Mouse (Mus musculus): ENCODE data around the gene Yipf2.
"Not testable (repeated sequence)": the region's sequence is repeated elsewhere in the genome, so short reads cannot be mapped to it uniquely, and the experiment has no call there.

Gene Yipf2

GRCm38 (mm10) chr9:21600186-21600585 lies 7.6 kb upstream of the Yipf2 start:
- no peak for DNase-seq (ENCODE audit: low read depth, low spot score)

DNA sequence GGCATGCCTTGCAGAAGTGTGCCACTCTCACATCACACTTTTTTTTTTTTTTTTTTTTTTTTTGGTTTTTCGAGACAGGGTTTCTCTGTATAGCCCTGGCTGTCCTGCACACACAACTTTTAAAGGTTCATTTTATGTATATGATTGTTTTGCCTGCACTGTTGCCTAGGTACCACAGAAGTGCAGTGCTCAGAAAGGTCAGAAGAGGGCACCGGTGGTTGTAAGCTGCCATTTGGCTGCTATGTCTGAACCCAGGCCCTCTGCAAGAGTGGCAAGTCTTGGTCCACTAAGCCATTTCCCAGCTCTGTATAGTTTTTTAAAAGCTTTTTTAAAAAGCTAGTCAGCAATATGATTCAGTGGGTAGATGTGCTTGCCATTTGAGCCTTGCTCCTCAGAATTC lies 5.6 kb upstream of the Yipf2 start:
- DNase-seq (ENCODE audit: low read depth, low spot score) = peak; percentile 62

DNA sequence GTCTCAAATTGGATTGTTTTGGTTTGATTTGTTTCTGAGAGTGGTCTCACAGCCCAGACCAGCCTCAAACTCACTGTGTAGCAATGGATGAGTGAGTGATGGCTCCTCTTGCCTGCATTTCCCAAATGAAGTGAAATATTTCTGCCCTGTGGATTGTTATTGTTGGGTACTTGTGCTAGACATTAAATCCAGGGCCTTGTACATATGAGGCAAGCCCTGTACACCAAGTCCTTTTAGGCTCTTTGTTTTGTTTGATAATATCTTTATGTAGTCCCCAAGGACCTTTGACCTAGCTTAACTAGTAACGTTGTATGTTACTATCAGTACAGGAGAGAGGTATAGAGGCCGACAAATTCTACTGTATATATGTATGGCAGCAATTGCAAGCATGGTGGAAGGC lies 2.2 kb upstream of the Yipf2 start:
- no peak for DNase-seq (ENCODE audit: low read depth, low spot score)

GRCm38 (mm10) chr9:21594350-21594749 lies 1.7 kb upstream of the Yipf2 start:
- DNase-seq (ENCODE audit: low read depth, low spot score) = not testable (repeated sequence)

- peak; percentile 44 for DNase-seq (ENCODE audit: low read depth, low spot score)
These were observed 594 bp upstream of the Yipf2 start for GRCm38 (mm10) chr9:21593122-21593721.

DNA sequence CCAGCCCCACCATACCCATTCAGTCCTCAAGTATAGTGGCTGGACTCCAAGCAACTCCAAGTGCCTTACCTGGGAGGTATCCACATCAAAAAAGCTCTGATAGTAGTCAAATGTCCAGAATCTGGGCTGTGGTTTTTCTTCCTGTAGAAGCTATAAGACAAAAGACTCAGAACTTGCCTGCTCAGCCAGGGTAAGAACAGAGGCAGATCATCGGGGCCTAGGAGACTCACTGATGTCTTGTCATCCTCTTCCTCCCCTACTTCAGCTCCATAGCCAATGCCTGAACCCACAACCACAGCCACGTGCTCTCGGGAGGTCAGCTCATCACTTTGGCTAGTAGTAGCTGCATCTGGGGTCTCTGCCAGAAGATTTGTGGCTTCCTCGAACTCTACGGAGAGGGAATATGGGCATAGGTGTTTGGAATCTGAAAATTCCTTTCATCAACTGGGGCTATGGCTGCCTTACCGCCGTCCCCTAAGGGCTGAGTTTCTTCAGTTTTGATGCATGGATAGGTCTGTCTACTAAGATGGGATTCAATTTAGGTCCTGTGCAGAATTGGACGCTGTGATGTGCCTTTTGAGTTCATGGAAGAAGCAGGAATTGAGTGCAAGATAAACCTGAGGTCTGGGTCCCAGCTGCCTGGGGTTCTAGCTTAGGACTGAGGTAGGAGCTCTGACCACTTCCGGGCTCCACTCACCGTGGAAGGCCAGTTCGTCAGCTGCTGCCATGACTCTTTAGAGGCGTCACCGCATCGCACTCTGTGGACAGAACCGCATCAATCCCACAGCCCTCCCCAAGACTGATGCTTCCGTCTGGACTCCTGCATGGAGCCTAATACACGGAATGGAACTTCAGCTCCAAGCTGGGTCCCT lies 561 bp downstream of the Yipf2 start:
- peak; percentile 18 for DNase-seq (ENCODE audit: low read depth, low spot score)

- DNase-seq (ENCODE audit: low read depth, low spot score) = no peak
These were observed 1.3 kb downstream of the Yipf2 start for GRCm38 (mm10) chr9:21591127-21591830.

- no peak for DNase-seq (ENCODE audit: low read depth, low spot score)
These were observed 3.1 kb downstream of the Yipf2 start for GRCm38 (mm10) chr9:21589538-21589937.

- no peak for DNase-seq (ENCODE audit: low read depth, low spot score)
These were observed 4.3 kb downstream of the Yipf2 start for GRCm38 (mm10) chr9:21588350-21588749.

GRCm38 (mm10) chr9:21587678-21588349 lies 4.8 kb downstream of the Yipf2 start:
- no peak for DNase-seq (ENCODE audit: low read depth, low spot score)

DNA sequence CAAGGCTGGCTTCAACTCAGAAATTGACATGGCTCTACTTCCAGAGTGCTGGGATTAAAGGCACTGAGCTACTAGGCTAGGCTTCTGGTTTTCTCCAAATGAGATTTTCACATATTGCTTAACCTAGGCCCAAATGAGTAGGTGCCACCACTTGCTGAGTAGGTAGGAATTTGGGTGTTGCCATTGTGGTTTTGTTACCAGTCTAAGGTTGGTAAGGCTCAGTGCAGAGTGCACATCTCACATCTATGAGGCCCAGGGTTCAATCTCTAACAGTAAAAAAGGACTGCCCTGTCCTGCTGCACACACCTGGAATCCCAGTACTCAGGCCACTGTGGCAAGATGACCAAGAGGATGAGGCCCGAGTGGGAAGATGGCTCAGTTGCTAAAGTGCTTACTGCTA lies 7.2 kb downstream of the Yipf2 start:
- DNase-seq (ENCODE audit: low read depth, low spot score) = no peak

DNA sequence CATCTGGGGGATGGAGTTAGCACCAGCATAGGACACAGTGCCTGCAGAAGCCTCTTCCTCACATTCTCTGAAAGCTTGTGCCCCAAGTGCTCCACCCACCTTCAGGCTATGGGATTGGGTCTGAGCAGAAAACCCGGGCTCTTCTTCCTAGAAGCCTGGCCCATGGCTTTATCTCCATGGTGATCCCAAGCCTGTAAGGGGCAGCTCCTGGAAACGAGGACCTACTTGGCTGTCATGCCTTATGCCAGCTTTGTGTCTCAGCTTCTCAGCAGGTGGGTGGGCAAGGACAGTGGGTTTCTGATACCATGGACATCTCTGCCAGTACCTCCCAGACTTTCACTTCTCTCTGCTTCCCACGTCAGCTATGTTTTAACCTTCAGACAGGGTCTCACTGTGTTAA lies 14.4 kb downstream of the Yipf2 start:
- no peak for DNase-seq (ENCODE audit: low read depth, low spot score)

DNA sequence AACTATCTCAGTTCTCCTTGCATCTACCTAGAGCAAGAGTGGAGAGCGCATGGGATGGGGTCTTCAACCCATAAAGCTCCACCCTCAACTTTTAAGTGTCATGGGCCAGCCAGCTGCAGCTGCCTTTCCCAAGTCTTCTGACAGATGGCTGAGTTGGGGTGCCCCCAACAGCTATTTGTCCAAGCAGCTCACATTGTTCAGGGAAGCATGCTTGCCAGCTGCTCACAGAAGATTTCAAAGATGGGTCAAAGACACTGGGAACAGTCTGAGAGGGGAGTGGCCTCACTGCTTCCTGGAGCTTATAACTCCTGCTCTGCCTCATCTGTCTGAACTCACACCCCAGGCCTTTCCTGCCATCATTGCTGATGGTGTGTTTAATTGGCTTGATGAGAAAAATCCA lies 16.3 kb downstream of the Yipf2 start:
- DNase-seq (ENCODE audit: low read depth, low spot score) = no peak

DNA sequence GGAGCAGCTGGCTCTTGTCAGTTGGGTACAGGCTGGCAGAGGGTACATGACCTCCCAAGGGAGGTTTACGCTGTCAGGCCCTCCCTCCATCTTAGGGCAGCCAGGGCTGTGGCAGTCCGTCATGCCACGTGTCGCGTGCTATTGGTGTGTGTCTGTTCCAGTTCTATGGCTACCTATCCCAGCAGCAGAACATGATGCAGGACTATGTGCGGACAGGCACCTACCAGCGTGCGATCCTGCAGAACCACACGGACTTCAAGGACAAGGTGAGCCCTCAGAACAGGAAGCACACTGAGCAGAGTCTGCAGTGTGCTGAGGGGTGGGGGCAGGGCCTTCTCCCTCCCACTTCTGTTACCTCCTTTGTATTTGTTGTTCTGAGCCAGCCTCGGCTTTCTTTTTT lies 17.4 kb downstream of the Yipf2 start:
- DNase-seq (ENCODE audit: low read depth, low spot score) = no peak

GRCm38 (mm10) chr9:21574012-21574801 lies 18.4 kb downstream of the Yipf2 start:
- no peak for DNase-seq (ENCODE audit: low read depth, low spot score)

DNA sequence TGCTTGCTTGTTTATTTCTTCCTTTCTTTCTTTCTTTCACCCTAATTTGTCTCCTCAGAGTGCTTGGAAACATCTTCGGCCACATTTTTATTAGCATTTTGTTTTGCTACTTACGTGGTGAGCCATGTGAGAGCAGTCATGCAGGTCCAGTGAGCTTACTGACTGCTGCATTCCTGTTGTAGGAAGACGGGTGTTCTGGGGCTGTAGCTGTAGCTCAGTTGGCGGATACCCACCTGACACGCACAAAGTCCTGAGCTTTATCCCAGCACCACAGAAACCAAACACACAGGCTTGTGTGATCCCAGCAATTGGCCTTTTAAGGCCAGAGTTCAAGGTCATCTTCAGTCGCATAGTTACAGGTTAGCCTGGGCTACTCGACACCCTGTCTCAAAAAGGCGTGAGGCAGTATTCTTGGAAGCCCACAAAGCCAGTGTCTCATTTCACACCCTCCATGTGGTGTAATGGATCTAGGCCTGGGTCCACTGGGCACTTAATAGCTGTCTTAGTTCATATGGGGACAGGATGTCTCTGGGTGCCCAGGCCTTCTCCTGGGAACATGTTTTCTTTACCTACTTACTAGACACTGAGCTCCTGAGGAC lies 23.9 kb downstream of the Yipf2 start:
- no peak for DNase-seq (ENCODE audit: low read depth, low spot score)

- DNase-seq (ENCODE audit: low read depth, low spot score) = no peak
These were observed 25.6 kb downstream of the Yipf2 start for GRCm38 (mm10) chr9:21567051-21567450.

GRCm38 (mm10) chr9:21566538-21566937 lies 26.1 kb downstream of the Yipf2 start:
- no peak for DNase-seq (ENCODE audit: low read depth, low spot score)

DNA sequence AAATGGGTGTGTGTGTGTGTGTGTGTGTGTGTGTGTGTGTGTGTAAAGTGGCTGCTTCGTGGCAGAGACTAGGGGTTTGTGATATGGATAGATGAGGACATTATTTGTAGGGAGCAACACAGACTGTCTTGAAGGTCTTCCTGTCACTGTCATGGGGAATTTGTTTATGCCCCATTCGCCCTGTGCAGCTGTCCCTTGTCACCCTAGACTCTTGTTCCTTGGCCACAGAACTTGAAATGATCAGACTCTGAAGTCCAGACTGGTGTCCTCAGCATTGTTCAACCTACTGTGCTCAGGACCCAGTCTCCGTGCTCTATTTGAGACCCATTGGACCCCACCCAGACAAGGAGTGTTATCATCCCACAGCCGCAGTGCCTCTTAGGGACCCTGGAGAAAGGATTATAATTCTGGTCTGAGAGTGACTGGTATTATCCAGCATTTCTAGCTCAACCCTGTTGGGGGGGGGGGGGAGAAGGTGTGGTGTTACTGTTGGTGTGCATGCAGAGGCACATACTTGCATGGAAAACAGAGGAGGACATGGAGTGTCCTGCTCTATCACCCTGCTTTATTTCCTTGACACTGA lies 27.5 kb downstream of the Yipf2 start:
- no peak for DNase-seq (ENCODE audit: low read depth, low spot score)

- no peak for DNase-seq (ENCODE audit: low read depth, low spot score)
These were observed 28.2 kb downstream of the Yipf2 start for GRCm38 (mm10) chr9:21564420-21564819.

Data from 3T3-L1 (cell line).